Mouse (Mus musculus): ENCODE results near the gene Mxra8. TPM values are rescaled to one million over a fixed set of nuclear protein-coding genes. Genes with fewer than 3 reads are reported as not detected.

Gene Mxra8
- total and polyA plus RNA-seq, 3 experiments = 0.33 TPM; not detected in 2

DNA sequence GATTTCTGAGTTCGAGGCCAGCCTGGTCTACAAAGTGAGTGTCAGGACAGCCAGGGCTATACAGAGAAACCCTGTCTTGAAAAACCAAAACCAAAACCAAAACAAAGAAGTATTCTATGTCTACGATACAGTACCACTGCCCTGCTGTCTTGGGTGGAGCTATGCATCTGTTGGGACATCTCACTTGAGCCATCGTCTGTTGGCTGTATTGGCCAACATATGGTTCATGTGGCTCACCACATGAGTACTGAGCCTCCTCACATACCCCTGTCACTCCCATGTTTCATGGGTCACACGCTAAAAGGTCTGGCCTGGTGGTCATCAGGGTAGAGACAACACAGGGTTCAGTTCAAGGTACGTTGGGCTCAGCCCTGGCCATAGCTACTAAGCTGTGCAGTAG is 46.9 kb downstream of the Mxra8 start:
- no peaks in the 10 kb centered on the region for H3K9me3 ChIP-seq (replicated peaks)
- H3K36me3 ChIP-seq (replicated peaks) = peaks cover 84% of the 10 kb centered on the region
- no peak overlapping the region for H3K4me3 ChIP-seq (ENCODE audit: low read depth, low read length)
- no peak for ATAC-seq (ENCODE audit: extremely low read depth, insufficient number of reproducible peaks, low FRiP score, poor library complexity, severe bottlenecking)
- peaks cover 30% of the 10 kb centered on the region for H3K4me1 ChIP-seq (ENCODE audit: insufficient read depth, low read depth, low read length)
- H3K27me3 ChIP-seq (ENCODE audit: insufficient read depth, low read length) = no peaks in the 10 kb centered on the region
- no peak for DNase-seq (ENCODE audit: low spot score)
- TF ChIP-seq GATA2 (IDR thresholded peaks at IDR 0.05; ENCODE audit: borderline replicate concordance, low read depth, low read length) (no peak), POLR2AphosphoS5 (IDR thresholded peaks at IDR 0.05; ENCODE audit: insufficient replicate concordance, low read depth, low read length) (no peak), TAL1 (conservative IDR thresholded peaks at IDR 0.05; ENCODE audit: low read depth, low read length) (no peak), CTCF (IDR thresholded peaks at IDR 0.05; ENCODE audit: low read depth, low read length) (no peak), GATA1 (IDR thresholded peaks at IDR 0.05; ENCODE audit: borderline replicate concordance, low read length) (no peak)

DNA sequence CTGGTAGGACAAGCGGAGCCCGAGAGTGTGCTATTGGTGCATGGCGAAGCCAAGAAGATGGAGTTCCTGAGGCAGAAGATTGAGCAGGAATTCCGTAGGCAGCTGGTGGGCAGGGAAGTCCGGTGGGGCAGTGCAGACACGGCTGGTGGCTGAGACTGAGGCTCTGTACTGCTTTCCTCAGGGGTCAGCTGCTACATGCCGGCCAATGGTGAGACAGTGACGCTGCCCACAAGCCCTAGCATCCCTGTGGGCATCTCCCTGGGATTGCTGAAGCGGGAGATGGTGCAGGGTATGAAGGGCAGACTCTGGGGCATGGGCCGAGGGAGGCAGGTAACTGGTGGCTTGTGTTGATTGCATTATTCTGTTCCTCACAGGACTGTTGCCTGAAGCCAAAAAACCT is 48.2 kb downstream of the Mxra8 start:
- peaks cover 37% of the 10 kb centered on the region for H3K4me1 ChIP-seq (ENCODE audit: insufficient read depth, low read depth, low read length)
- H3K4me3 ChIP-seq (ENCODE audit: low read depth, low read length) = no peak overlapping the region
- ATAC-seq (ENCODE audit: extremely low read depth, insufficient number of reproducible peaks, low FRiP score, poor library complexity, severe bottlenecking) (no peak), DNase-seq (ENCODE audit: low spot score) (no peak)
- TF ChIP-seq GATA2 (IDR thresholded peaks at IDR 0.05; ENCODE audit: borderline replicate concordance, low read depth, low read length) (no peak), CTCF (IDR thresholded peaks at IDR 0.05; ENCODE audit: low read depth, low read length) (no peak), POLR2AphosphoS5 (IDR thresholded peaks at IDR 0.05; ENCODE audit: insufficient replicate concordance, low read depth, low read length) (no peak), TAL1 (conservative IDR thresholded peaks at IDR 0.05; ENCODE audit: low read depth, low read length) (no peak), GATA1 (IDR thresholded peaks at IDR 0.05; ENCODE audit: borderline replicate concordance, low read length) (no peak)
- H3K9me3 ChIP-seq (replicated peaks) = no peaks in the 10 kb centered on the region
- no peaks in the 10 kb centered on the region for H3K27me3 ChIP-seq (ENCODE audit: insufficient read depth, low read length)
- H3K36me3 ChIP-seq (replicated peaks) = peaks cover 79% of the 10 kb centered on the region

DNA sequence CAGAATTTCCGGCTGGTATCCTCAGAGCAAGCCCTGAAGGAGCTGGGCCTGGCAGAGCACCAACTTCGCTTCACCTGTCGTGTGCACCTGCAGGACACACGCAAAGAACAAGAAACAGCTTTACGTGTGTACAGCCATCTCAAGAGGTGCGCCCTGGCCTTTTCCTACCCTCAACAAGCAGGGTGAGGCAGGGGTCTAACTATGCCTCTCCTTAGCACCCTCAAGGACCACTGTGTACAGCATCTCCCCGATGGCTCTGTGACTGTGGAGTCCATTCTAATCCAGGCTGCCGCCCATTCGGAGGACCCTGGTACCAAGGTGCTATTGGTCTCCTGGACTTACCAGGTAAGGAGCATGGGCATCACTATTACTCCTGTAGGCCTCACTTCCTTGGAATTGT is 48.7 kb downstream of the Mxra8 start:
- DNase-seq (ENCODE audit: low spot score) (no peak), ATAC-seq (ENCODE audit: extremely low read depth, insufficient number of reproducible peaks, low FRiP score, poor library complexity, severe bottlenecking) (no peak)
- Histone ChIP-seq H3K4me1 (ENCODE audit: insufficient read depth, low read depth, low read length) (peaks cover 42% of the 10 kb centered on the region), H3K4me3 (ENCODE audit: low read depth, low read length) (no peak overlapping the region), H3K27me3 (ENCODE audit: insufficient read depth, low read length) (no peaks in the 10 kb centered on the region), H3K9me3 (replicated peaks) (no peaks in the 10 kb centered on the region), H3K36me3 (replicated peaks) (peaks cover 75% of the 10 kb centered on the region)
- TF ChIP-seq CTCF (IDR thresholded peaks at IDR 0.05; ENCODE audit: low read depth, low read length) (no peak), TAL1 (conservative IDR thresholded peaks at IDR 0.05; ENCODE audit: low read depth, low read length) (no peak), POLR2AphosphoS5 (IDR thresholded peaks at IDR 0.05; ENCODE audit: insufficient replicate concordance, low read depth, low read length) (no peak), GATA2 (IDR thresholded peaks at IDR 0.05; ENCODE audit: borderline replicate concordance, low read depth, low read length) (no peak), GATA1 (IDR thresholded peaks at IDR 0.05; ENCODE audit: borderline replicate concordance, low read length) (no peak)

DNA sequence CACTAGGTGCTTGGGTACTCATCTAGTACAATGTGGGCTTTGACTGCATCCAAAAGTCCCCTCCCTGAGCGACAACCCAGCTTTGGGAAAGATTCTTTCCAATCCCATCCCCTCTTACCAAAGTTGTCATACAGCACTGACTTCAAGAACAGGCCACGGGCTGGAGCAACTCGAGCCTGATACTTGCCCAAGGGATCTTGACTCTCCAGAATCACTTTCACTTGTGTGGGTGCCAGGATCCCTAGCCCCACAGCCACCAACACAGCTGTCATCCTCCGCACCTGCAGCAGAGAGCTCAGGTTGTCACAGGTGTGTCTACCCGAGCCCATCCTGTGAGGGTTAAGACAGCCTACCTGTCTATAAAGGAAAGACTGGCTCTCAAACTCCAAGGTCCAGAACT is 49.8 kb downstream of the Mxra8 start:
- TF ChIP-seq CTCF (IDR thresholded peaks at IDR 0.05; ENCODE audit: low read depth, low read length) (no peak), GATA1 (IDR thresholded peaks at IDR 0.05; ENCODE audit: borderline replicate concordance, low read length) (no peak), POLR2AphosphoS5 (IDR thresholded peaks at IDR 0.05; ENCODE audit: insufficient replicate concordance, low read depth, low read length) (no peak), TAL1 (conservative IDR thresholded peaks at IDR 0.05; ENCODE audit: low read depth, low read length) (no peak), GATA2 (IDR thresholded peaks at IDR 0.05; ENCODE audit: borderline replicate concordance, low read depth, low read length) (no peak)

DNA sequence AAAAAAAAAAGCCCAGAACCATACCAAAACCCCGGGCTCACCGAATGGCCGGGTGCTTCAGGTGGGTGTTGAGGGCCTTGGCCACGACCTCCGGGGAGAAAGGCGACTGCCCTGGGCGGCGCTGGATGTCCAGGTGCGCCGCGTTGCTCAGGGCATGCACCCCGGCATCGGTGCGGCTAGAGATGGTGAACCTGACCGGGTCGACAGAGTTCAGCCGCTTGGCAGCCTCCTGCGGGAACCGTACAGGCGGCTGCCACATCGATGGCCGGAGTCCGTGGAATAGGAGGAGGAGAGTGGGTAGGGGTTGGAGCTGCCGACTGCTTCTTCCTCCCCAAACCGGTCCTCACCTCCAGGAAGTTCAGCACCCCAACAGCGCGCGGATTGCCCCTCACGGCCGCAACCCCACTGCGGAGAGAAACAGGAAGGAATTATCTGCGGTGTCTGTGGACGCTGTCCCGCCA is 51.6 kb downstream of the Mxra8 start:
- ATAC-seq (ENCODE audit: extremely low read depth, insufficient number of reproducible peaks, low FRiP score, poor library complexity, severe bottlenecking) = no peak

More for the DNA sequence above, 49.8 kb downstream of the Mxra8 start:
- Histone ChIP-seq H3K36me3 (replicated peaks) (peaks cover 68% of the 10 kb centered on the region), H3K4me3 (ENCODE audit: low read depth, low read length) (no peak overlapping the region), H3K27me3 (ENCODE audit: insufficient read depth, low read length) (no peaks in the 10 kb centered on the region), H3K9me3 (replicated peaks) (no peaks in the 10 kb centered on the region), H3K4me1 (ENCODE audit: insufficient read depth, low read depth, low read length) (peaks cover 53% of the 10 kb centered on the region)
- ATAC-seq (ENCODE audit: extremely low read depth, insufficient number of reproducible peaks, low FRiP score, poor library complexity, severe bottlenecking) (no peak), DNase-seq (ENCODE audit: low spot score) (no peak)

DNA sequence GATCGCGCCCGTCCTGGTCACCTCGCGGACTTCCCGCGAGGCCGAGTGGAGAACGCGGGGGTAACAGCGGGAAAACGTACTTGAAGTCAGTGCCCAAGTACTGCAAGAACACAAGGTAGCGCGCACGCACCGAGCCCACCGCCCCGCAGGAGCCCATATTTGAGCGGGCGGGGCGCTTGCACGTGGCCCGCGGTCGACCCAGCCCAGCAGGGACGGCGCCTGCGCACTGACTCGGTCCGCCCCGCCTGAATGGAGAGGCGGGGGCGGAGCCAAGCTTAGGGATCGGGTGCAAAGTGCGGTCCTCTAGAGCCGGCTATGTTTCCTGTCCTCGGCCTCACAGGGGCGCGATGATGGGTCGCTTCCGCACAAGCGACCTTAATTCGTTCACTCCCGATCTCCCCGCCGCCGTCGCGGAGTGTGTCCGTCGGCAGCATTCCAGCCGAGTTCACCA is 52.1 kb downstream of the Mxra8 start, which contains the start of the genes Pusl1 and Acap3:
TSS of gene Pusl1 (minus strand) at position 231 of the 451 bp plus-strand sequence.
TSS of gene Acap3 (plus strand) at position 272 of the 451 bp plus-strand sequence.
- Histone ChIP-seq H3K27me3 (ENCODE audit: insufficient read depth, low read length) (no peaks in the 10 kb centered on the region), H3K36me3 (replicated peaks) (peaks cover 69% of the 10 kb centered on the region), H3K9me3 (replicated peaks) (no peaks in the 10 kb centered on the region), H3K4me1 (ENCODE audit: insufficient read depth, low read depth, low read length) (peaks cover 63% of the 10 kb centered on the region), H3K4me3 (ENCODE audit: low read depth, low read length) (peak within 1 kb of the TSS; percentile 90)
- TF ChIP-seq POLR2AphosphoS5 (IDR thresholded peaks at IDR 0.05; ENCODE audit: insufficient replicate concordance, low read depth, low read length) (no peak), GATA1 (IDR thresholded peaks at IDR 0.05; ENCODE audit: borderline replicate concordance, low read length) (no peak), GATA2 (IDR thresholded peaks at IDR 0.05; ENCODE audit: borderline replicate concordance, low read depth, low read length) (no peak), CTCF (IDR thresholded peaks at IDR 0.05; ENCODE audit: low read depth, low read length) (no peak), TAL1 (conservative IDR thresholded peaks at IDR 0.05; ENCODE audit: low read depth, low read length) (no peak)
- DNase-seq (ENCODE audit: low spot score) = peak; percentile 88
- peak; percentile 36 for ATAC-seq (ENCODE audit: extremely low read depth, insufficient number of reproducible peaks, low FRiP score, poor library complexity, severe bottlenecking)

More for the DNA sequence above, 51.6 kb downstream of the Mxra8 start:
- DNase-seq (ENCODE audit: low spot score) = no peak
- H3K27me3 ChIP-seq (ENCODE audit: insufficient read depth, low read length) = no peaks in the 10 kb centered on the region
- H3K4me1 ChIP-seq (ENCODE audit: insufficient read depth, low read depth, low read length) = peaks cover 66% of the 10 kb centered on the region
- TF ChIP-seq CTCF (IDR thresholded peaks at IDR 0.05; ENCODE audit: low read depth, low read length) (no peak), GATA2 (IDR thresholded peaks at IDR 0.05; ENCODE audit: borderline replicate concordance, low read depth, low read length) (no peak), GATA1 (IDR thresholded peaks at IDR 0.05; ENCODE audit: borderline replicate concordance, low read length) (no peak), POLR2AphosphoS5 (IDR thresholded peaks at IDR 0.05; ENCODE audit: insufficient replicate concordance, low read depth, low read length) (no peak), TAL1 (conservative IDR thresholded peaks at IDR 0.05; ENCODE audit: low read depth, low read length) (no peak)
- H3K36me3 ChIP-seq (replicated peaks) = peaks cover 69% of the 10 kb centered on the region
- H3K9me3 ChIP-seq (replicated peaks) = no peaks in the 10 kb centered on the region
- peak overlapping the region; percentile 90 for H3K4me3 ChIP-seq (ENCODE audit: low read depth, low read length)
